Mouse (Mus musculus) kidney, postnatal 14 days (tissue): ENCODE measurements around the gene Tnf.
A peak's percentile ranks its signal among the peaks of the same experiment; 100 is the strongest.

Experiments
- DNase-seq: peaks from one replicate; pipeline ENCODE4 v3.0.0; 2022; ENCODE audit warnings: mixed read lengths

Gene Tnf

DNA sequence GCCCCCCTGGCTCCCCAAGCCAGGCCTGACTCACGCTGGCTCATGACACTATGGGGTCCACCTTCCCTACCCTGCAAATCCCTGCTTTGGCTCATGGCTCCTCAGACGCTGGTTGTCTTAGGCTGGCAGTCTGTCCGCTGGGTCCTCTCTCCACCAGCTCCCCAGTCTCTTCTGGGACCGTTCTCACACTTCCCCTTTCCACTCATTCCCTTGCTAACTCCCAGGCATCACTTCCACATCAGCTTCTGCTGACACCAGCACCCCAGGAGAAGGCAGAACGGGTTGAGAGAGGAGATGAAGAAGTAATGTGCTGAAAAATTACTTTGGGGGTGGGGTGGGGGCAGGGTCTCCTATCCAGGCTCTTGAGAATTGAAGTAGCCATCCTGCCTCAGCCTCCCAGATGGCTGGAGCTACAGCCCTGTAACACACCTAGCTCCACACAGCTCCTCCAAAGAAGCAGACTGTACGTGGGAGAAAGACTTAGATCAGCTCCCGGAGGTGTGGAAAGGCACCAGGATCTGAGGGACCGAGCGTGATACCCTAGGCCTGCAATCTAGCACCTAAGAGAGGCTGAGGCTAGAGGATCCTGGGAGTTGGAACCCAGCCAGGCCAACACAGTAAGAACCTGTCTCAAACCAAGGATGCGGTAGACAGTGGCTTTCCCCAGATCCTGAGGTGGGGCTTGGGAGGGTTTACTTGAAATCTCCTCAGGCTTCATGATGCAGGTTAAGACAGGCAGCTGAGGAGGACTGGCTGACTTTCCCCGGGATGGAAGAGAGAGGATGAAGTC, 29.2 kb downstream of the Tnf start:
- DNase-seq: no peak

DNA sequence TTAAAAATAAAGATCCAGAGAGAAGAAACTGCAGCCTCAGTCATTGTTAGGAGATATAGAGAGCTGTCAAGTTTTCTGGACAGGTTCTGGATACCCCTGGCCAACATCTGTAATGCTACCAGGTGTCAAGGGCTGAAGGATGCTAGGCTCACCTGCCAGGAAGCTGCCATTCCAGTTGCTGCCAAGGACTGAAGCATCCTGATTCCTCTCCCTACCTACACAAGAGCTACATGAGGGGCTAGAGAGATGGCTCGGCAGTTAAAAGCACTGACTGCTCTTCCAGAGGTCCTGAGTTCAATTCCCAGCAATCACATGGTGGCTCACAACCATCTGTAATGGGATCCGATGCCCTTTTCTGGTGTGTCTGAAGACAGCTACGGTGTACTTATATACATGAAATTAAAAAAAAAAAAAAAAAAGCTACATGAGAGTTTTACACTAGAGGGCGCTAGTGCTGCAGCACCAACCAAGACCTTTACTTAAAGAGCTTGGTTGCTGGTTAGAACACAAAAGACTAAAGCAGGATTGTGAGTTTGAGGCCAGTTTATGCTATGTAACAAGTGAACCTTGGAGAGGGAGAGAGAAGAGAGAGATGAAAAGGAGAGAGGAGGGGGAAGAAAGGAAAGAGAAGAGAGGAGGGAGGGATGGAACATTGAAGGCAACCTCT, 33.1 kb downstream of the Tnf start:
- no peak for DNase-seq

GRCm38 (mm10) chr17:35167794-35168193, 34.0 kb downstream of the Tnf start:
- DNase-seq: no peak

GRCm38 (mm10) chr17:35166352-35167035, 35.3 kb downstream of the Tnf start:
- peak; percentile 83 for DNase-seq

DNA sequence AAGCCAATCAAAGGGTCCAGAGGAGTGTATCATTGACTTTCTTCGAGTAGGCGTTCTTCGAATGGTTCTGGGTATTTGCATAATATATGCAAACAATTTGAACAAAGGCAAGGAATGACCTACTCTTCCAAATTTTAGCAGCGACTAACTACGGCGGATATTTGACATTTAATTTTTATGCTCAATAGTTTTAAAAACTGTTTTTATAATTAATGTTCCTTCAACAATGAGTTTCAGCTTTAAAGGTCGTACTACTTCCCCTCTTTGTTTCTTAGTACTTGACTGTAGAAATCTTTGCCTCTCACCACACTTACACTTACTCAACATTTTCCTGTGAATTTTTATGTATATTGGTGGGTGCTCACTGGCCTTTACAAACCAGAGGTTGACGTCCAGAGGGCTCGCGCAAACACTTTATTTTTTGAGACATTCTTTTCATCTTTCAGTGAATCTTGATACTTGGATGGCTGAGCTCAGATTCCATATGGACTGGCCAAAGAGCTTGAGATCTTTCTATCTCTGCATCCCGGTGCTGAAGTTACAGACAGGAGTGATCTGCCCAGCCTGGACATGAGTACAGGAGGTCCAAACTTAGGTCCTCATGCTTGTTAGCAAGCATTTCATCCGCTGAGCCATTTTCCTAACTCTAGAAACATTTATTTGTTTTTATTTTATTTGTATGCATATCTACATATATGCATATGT, 36.2 kb downstream of the Tnf start:
- no peak for DNase-seq

DNA sequence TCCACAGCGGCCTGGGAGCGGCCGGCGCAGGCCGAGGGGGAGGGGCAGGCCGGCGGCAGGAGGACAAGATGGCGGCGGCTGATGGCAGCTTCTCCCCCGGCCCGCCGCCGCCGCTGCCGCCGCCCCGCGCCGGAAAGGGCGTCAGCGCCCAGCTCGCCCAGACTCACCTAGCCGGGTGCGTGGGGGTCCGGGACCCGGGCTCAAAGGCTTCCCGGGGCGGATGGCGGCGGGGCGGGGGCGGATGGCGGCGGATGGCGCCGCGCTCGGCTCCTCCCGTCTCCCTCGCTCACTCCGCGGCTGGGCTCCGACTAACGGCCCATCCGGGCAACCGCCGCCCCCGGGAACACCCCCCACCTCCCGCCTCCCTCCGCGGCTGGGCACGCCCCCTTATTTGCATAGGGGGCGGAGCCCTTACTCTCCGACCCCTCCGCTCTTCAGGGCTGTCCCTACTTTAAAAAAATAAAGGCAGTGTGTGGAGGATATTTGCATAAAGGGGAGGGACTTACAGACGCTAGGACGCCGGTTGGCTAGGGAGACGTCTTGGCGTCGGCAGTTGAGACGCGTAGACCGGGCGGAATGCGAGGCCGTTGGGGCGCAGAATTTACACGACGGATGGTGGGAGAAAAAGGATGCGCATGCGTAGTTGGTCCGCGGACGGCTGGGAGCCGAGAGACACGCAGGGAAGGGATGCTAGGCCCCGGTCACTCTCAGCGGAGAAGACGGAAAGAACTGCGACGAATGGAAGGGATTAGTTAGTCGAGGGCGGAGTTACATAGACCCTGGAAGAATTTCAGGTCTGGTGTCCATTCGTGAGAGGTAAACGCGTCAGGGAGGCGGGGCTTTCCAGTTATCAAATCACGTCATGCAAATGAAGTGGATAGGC, 37.0 kb downstream of the Tnf start, which contains the start of gene Prrc2a:
Gene Prrc2a, minus strand, starts transcription at position 330 of the 883 bp plus-strand sequence.
- DNase-seq: peak; percentile 99

DNA sequence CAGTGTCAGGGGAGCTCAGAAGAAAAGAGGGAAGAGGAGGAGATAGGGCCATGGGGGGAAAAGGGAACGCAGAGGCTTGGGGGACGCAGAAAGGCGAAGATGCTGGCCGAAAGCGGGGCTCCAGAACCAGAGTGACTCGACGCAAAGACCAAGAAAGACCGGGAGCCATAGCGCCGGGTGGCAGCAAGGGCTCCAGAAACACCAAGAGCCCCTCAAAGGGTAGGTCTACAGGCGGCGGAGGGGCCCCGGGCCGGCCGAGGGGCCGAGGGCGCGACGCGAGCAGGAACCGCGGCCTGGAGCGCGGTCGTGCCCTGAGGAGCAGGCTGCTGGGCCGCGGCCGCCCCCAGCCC, 37.6 kb downstream of the Tnf start:
- DNase-seq: no peak

- DNase-seq: no peak
Measured at GRCm38 (mm10) chr17:35163326-35164081, 38.3 kb downstream of the Tnf start.

- DNase-seq: peak; percentile 54
Measured at GRCm38 (mm10) chr17:35162730-35163129, 39.1 kb downstream of the Tnf start.

GRCm38 (mm10) chr17:35162121-35162520, 39.7 kb downstream of the Tnf start:
- no peak for DNase-seq

- no peak for DNase-seq
Measured at GRCm38 (mm10) chr17:35161421-35161820, 40.4 kb downstream of the Tnf start.

GRCm38 (mm10) chr17:35159638-35160037, 42.2 kb downstream of the Tnf start:
- no peak for DNase-seq

DNA sequence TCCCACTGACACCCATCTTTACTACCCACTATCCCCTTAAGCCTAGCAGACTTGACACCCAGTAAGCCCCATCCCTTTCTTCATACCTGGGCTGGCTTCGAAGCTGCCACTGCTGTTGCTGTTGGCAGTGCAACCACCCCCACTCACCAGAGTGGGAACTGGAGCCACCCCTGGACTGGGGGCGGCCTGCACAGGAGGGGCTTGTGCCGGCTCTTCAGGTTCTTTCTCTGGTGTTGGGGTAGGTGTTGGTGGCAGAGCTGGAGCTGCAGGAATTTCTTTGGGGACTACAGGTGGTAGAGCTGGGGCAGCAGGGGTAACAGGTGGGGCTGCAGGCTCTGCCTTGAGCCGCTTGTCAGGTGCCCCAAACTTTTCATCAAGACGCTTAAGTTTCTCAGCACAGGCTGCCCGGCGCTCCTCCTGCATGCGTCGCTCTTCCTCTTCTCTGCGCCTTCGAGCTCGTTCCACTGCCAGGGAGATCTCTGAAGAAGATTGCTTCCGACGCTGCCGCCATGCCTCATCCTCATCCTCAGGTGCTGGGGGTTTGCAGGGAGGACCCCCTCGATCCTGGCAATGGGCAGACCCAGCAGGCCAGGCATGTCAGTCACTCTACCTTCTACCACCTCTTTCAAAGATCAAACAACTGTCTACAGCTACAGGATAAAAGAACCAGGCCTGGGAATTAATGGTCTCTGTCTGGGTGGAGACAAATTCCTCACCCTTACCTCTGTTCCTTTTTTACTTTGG, 42.8 kb downstream of the Tnf start:
- no peak for DNase-seq

- DNase-seq: no peak
Measured at GRCm38 (mm10) chr17:35157661-35158175, 44.1 kb downstream of the Tnf start.

- DNase-seq: no peak
Measured at GRCm38 (mm10) chr17:35157254-35157653, 44.6 kb downstream of the Tnf start.

DNA sequence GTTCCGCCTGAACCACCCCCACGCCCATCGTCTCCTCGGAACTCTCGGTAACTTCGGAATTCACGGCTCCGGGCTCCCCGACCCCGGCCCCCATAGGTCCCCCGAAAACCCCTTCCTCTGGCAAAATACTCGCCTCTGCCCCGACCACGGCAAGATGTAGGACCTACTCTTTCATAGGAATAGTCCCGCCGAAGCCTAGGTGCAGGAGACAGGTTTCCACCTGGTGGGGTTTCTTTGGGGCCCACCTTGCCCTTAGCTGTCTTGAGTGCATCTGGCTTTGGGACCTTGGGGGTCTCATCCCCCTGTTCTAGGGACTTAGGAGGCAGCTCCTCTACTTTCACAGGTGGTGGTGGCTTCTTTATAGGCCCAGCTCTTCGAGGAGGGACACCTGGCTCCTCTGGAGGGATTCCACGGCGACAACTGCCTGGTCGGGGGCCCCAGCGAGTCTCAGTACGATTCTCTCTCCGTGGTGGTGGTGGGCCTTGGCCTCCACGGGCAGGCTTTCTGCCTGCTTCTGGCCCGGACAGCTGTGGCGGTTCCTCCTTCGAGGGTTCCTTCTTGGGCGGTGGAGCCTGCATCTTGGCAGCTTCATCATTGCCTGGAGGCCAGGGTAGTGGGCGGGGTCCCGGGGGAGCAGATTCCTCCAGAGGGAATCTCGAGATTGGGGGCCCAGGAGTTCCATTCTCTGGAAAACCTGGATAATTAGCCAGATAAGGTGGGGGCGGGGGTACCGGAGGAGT, 45.2 kb downstream of the Tnf start:
- no peak for DNase-seq

DNA sequence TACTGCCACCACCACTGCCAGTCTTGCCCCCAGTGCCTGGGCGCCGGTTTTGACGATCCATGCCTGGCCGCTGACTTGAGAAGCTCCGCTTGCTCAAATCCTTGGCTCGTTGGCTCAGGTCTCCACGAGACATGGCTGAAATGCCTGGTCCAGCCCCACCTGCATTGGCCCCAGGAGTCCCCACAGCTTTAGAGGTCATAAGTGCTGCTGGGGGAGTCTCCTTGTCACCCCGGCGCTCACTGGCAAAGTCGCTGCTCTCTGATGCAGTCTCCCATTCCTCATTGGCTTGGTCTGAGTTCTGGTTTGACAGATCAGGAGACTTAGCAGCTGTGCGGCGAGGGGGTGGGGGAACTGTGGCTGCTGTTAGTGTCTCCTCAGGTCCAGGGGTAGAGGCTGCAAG, 46.4 kb downstream of the Tnf start:
- DNase-seq: no peak

- no peak for DNase-seq
Measured at GRCm38 (mm10) chr17:35154616-35155015, 47.2 kb downstream of the Tnf start.

DNA sequence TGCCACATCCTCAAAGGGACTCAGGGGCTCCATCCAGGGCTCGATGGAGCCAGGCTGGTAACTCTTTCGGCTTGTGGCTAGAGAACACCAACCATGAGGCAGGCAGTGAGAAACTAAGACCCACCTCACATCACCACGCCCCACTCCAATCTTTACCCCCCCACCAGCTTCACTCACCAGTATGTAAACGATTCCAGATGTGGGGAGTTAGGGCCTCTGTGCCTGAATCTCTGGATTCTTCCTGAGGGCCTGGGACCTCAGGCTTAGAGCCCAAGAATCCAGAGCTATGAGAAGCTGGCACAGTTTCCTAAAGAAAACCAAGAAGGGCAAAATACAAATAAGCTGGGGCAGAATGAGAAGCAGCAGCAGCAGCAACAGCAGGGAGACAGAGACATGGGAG, 47.9 kb downstream of the Tnf start:
- DNase-seq: no peak

DNA sequence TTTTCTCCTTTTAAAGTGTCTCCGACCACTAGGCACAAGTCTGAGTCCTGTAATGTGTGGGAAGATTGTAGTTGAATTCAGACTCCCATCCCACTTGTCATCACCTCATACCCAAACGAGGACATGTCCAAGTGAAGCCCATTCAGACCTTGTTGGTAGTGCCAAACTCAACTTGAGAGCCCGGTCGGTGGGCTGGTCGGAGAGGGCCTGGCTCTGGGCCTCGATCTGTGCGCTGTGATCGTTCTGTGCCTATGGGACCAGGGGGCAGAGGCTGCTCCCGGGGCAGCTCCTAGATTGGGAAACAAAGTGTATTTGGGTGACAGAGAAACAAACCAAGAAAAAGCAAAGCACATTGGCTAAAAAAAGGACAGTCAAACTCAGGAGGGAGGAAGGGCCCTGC, 48.7 kb downstream of the Tnf start:
- no peak for DNase-seq
